Mouse (Mus musculus) urinary bladder, postnatal 36 days (tissue): ENCODE measurements around the gene Igsf9.

Source experiments
- DNase-seq, 2 experiments: peaks; one replicate each; pipeline ENCODE4 v3.0.0; 2022; ENCODE audit warnings: low spot score in 2 of 2, mixed read lengths in 1 of 2

Gene Igsf9

DNA sequence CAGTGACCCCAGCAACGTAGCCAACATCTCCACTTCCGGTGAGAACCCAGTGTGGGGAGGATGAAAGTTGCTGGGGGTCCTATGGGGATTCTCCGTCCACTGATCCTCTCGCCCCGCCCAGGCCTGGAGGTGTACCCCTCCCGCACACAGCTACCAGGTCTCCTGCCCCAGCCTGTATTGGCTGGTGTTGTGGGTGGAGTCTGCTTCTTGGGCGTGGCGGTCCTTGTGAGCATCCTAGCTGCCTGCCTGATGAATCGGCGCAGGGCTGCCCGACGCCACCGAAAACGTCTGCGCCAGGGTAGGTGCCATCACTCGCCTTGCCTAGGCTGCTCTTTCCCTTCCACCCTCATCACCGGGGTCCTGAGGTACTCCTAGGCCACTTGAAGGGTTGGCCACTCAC, 14.4 kb downstream of the Igsf9 start:
- DNase-seq, result no peak

GRCm38 (mm10) chr1:172497428-172497827, 15.8 kb downstream of the Igsf9 start:
- no peak for DNase-seq

DNA sequence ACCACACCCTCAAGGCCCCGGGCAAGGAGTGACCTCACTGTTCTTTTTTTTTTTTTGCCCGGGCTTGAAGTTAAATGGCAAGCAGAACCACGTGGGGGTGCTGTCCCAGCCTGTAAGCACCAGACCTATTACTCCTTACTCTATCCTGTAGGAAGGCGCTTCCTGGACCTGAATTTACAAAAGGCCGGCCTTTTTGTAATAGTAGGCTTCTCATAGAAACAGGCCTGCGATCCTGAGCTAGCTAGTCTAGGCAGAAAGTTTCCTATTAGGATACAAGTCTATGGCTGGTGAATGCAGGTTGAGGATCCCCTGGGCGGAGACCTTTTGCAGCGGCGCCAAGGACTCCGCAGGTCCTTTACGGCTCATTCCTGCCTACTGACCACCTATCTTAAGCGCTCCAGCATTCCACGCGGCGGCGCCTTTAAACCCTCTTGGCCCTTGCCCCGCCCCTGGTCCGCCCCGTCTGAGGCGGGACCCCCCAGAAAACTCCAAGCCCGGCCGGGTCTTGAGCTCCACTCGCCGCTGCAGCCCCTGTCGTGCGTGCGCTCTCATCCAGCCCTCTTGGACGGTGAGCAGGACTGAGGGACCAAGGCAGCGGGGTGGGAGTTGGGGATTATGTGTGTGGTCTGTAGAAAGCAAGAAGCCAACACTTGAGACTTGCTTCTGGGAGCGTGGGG, 18.3 kb downstream of the Igsf9 start, which contains the start of gene Tagln2:
TSS of gene Tagln2 (plus strand) at position 283 of the 677 bp plus-strand sequence.
- DNase-seq, result peak; percentile 87 to 90

DNA sequence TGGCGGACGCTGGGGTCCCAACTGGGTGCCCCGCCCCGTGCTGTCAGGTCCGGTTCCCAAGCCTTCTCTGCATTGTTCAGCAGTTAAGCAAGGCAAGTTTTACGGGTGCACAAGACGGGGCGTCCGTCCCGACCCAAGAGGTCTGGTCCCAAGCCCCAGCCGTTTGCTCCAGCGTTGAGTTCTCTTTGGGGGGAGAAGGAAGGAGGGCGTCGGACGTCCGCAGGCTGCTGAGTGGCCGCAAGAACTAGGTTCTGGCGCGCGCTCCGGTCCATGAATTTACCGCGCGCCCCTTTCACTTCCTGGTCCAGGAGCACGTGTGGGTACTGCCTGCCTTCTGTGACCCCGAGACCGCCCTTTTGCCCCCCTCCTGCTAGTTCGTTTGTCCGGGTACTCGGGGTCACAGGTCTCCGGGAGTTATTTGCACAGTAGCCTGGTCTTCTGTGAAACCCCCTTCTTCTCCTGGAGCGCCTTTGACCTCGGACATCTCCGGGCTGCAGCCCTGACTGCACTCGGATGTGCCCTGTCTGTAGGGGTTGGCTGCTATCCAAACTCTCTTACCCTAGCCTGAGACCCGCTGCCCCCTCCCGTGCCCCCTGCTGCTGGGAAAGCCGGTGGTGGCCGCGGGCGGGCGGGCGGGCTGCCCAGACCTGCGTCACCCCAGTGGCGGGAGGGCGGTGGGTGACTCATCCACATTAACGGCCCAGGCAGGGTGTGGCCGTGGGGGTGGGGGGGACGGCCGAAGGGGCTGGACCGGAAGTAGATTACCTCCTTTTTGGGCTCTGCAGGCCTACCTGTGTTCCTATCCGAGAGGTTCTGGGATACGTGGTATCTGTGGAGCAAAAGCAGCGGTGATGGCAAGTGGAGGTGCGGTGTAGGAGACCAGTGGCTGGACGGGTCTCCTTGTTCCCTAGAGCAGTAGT, 19.1 kb downstream of the Igsf9 start:
- peak; percentile 70 to 74 for DNase-seq

DNA sequence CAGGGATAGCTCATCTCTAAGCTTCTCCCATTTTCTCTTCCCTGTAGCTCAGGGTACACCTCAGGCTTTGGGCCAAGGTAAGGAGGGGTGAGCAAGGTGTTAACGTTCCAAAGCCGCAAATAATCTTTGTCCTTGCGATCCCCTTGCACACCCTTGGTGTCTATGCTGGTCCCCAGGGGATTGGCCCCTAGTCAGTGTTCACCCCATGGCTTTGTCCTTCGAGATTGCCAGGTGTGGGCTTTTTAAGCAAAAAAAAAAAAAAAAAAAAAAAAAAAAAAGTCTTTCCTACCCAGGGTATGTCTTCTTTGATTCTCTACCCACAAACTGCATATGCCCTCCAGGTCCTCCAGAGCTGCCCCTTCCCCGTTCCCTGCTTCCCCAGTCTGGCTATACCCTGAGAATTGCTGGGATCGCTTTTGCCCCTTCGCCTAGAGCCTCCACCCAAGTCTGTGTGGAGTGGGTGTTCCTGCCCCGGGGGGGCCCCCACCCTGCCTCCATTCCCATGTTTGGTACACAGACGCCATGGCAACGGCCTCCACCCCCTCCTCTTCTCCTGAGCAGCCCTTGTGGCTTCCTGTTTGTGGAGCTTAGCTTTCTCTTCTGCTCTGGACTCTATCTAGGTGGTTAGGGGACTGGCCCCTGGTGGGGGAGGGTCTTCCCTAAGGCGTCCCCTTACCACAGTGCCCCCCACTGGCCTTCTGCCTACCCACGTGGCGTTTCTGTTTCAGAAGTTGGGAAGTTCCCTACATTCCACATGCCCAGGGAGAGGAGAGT, 20.0 kb downstream of the Igsf9 start:
- DNase-seq, result peak; percentile 65 to 79

DNA sequence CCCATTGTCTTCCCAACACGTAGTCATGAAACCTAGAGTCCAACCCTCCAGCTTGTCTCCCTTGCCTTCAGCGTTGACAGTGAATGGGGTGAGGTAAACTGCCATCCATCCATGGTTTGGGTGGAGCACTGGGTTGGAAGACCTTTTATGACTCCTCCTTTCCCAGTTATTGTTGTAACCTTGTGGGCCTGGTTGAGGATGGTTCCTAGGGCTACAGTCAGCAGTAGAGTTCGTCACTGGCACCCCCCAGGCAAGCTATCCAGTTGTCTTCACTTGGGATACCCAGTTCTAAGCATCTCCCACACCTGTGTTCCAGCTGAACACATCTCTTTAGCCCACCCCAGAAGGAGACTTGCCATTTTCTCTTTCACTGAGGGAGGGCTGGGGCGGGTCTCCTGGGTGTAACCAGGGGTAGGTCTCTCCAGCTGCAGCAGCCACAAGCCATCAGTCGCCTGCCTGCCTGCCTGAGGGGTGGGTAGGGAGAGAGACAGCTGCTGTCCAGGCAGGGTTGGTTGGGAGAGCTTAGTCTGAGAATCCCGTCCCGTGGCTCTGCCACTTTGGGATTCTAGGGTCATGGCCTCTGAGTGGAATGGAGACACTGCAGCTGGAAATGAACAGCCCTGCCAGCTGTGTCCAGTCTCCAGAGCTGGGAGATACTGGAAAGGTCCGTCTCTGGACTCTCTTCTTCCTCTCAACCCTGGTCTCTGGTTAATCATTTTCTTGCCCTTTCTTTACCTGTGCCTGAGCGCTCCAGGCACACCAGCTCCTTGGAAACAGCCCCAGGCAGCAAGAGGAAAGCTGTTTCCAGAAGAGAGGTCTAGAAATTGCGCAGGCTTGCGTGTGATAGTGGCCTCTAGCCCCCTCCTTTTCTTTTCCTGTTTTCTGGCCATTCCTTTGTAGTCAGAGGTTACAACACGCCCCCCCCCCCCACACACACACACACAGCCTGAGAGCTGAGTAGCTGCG, 20.8 kb downstream of the Igsf9 start:
- peak; percentile 38 to 42 for DNase-seq

GRCm38 (mm10) chr1:172503111-172503997, 21.8 kb downstream of the Igsf9 start:
- peak in 1 of 2 experiments; percentile 34 for DNase-seq

- DNase-seq, result no peak
Observed at GRCm38 (mm10) chr1:172504756-172505155, 23.2 kb downstream of the Igsf9 start.

DNA sequence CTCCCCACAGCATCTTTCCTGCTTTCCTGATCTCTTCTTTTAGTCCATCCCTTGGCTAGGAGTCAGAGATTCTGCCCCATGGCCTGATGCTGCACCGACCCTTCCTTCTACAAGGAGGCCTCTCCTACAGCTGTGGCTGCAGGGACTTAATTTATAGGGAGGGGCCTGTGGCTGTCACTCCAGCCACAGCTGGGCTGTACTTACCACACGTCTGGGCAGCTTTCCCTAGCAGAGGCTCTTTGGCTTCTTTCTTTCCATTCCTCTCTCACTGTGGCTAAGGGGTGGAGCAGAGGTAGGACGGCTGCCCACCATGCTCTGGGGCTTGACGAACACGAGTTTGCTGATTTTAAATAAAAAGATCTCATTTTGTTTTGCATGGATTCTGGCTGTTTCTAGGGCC, 25.4 kb downstream of the Igsf9 start:
- no peak for DNase-seq

DNA sequence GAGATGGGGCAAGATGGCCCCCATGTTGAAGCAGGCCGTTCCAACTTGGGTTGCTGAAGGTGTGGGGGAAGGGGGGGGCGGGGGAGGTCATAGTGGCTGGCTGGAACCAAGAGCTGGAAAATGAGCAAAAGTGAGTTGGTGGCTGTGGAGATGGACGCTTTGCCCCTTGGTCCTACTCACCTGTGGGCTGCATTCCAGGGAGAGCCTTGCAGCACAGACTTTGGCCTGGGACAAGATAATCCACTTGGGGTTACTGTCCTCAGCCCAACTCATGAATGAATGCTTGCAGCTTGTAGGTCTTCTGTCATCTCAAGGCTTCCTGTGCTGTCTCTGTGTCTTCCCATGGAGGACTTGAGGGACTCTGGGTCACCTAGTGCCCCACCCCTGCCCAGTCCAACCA, 26.1 kb downstream of the Igsf9 start:
- no peak for DNase-seq

- no peak for DNase-seq
Observed at GRCm38 (mm10) chr1:172508172-172508571, 26.6 kb downstream of the Igsf9 start.

DNA sequence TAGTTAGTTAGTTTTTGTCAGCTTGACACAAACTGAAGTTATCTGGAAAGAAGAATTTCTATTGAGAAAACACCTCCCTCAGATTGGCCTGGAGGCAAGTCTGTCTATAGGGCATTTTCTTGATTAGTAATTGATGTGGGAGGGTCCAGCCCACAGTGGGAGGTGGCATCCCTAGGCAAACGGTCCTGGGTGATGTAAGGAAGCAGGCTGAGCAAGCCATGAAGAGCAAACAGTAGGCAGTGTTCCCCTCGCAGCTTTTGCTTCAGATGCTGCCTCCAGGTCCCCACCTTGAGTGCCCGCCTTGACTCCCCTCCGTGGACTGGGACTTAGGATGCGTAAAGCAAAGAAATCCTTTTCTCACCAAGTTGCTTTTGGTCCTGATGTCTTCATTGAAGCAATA, 27.6 kb downstream of the Igsf9 start:
- DNase-seq, result no peak

DNA sequence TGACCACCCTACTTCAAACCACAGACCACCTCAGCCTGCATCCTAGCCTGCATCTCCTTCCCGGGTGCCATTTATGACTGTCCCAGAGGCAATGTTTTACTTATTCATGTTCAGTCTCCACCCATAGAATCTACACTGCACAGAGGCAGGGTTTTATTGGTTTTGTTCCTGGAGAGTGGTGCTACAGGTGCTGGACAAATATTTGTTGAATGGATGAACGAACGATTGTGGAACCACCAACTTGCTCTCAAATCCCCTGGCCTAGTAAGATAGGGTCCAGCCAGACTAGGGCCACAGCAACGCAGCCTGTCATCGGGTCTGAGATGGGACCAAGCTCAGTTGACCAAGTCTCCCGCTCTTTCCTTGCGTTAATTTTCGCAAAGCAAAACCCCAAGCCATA, 28.4 kb downstream of the Igsf9 start:
- no peak for DNase-seq

GRCm38 (mm10) chr1:172510421-172510972, 28.9 kb downstream of the Igsf9 start:
- DNase-seq, result no peak

DNA sequence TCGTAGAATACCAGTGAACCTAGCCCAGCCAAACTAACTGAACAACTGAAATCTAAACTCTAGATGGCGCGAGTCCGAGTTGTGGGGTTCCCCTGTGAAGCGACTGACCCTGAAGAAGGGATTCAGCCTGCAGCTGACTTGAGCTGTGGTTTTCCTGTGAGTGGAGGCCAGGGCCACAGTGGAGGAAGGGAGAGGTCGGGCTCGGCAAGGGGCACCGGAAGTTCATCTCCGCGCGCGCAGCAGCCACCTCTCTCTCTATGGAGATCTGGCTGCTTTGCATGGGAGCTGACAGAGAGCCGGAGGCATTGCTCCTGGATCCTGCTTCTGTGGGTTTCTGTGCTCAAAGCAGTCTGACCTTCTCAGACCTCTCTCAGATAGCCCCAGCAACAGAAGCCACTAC, 31.4 kb downstream of the Igsf9 start:
- peak in 1 of 2 experiments; percentile 58 for DNase-seq

DNA sequence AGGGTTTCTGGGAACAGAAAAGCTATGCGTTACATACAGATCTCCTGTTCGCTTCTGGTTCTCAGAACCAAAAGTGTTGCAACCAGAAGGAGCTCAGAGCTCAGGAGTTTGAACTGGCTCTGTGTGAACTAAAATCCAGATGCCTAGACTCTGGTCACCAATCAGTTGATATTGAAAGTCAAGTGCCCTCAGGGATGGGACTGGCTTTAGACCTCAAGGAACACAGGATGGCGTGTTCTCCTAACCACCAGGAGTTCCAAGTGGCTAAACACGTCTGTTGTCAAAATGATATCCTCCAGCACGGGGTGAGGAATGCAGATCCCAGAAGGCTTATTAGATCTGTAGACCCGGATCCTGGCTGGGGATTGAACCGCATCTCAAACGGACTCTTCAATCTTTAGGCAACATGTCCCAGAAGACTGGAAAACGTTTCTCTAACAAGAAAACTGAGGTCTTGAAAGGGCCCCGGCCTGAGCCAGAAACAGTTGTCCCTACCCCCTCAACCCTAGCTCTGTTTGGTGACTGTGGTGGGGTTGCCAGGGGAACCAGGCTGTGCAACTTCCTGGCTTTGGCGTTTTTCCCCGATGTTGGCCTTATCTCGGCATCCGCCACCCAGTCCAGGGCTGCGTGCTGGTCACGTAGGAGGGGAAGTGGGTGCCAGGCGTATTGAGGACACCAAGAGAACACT, 32.1 kb downstream of the Igsf9 start:
- peak in 1 of 2 experiments; percentile 56 for DNase-seq

GRCm38 (mm10) chr1:172514213-172514529, 32.6 kb downstream of the Igsf9 start:
- DNase-seq, result no peak

DNA sequence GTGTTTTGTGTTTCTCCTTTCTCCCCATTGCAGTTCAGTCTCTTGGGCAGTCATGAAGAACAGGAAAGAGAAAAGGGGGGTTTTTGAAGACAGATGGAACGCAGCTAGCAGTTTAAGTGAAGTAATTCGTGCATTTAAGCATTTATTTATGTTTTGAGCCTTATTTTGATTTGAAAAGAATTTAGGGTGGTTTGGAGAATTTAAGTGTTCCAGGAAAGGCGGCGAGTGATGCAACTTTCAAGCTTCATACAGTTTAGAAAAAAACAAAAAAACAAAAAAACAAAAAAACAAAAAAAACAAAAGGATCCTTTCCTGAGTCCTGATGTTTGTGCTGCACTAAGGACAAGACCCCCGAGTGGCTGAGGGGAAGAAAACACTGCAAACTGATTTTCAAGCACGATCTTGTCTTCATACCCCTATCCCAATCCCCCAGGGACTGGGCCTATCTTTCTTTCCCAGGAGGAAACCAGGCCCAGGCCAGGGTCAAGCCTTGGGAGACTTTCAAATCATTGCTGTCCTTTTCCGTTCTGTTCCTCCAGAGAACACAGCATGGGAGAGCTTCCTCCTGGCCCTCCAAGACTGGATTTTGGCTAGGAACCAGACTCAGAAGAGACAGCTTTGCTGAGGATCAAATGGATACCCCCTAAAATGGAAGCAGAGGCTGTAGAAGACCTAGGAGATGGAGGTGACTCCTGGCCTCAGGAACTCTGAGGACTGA, 33.1 kb downstream of the Igsf9 start:
- no peak for DNase-seq
